Mouse (Mus musculus) heart, embryonic 16.5 days (tissue): ENCODE measurements around the gene Nek9. TPM values are rescaled to one million over a fixed set of nuclear protein-coding genes. Genes with fewer than 3 reads are reported as not detected.

Experiments
- ATAC-seq: fragments of 200-750 bp; cut with Nextera tagmentation; replicated peaks from 2 replicates; pipeline ENCODE4 v1.8.0; 2017; ENCODE audit warnings: moderate number of reproducible peaks; ENCODE audit not compliant: insufficient read depth, low FRiP score; ENCODE audit errors: extremely low read depth
- H3K27ac ChIP-seq: fragments of 300-500 bp; sonication (generic); 2 replicates; pipeline ENCODE4 v1.5.1; 2014; ENCODE audit warnings: mild to moderate bottlenecking, low read length, control low read depth, moderate library complexity
- H3K27me3 ChIP-seq: fragments of 300-500 bp; sonication (generic); 2 replicates; pipeline ENCODE4 v1.6.1; 2014; ENCODE audit warnings: low read length, mixed read lengths; ENCODE audit not compliant: control insufficient read depth, insufficient read depth
- H3K36me3 ChIP-seq: fragments of 300-500 bp; sonication (generic); 2 replicates; pipeline ENCODE4 v1.6.1; 2014; ENCODE audit not compliant: control insufficient read depth, insufficient read depth
- H3K4me1 ChIP-seq: fragments of 300-500 bp; sonication (generic); 2 replicates; pipeline ENCODE4 v1.6.1; 2014; ENCODE audit warnings: low read length, mixed read lengths; ENCODE audit not compliant: control insufficient read depth, insufficient read depth
- H3K4me2 ChIP-seq: fragments of 300-500 bp; sonication (generic); 2 replicates; pipeline ENCODE4 v1.6.1; 2014; ENCODE audit warnings: low read depth, mild to moderate bottlenecking, control low read depth, low read length
- H3K4me3 ChIP-seq: fragments of 300-500 bp; sonication (generic); 2 replicates; pipeline ENCODE4 v1.5.1; 2014; ENCODE audit warnings: mild to moderate bottlenecking, control low read depth, low read length
- H3K9ac ChIP-seq: fragments of 300-500 bp; sonication (generic); 2 replicates; pipeline ENCODE4 v1.6.1; 2014; ENCODE audit warnings: low read length, control low read depth
- H3K9me3 ChIP-seq: fragments of 300-500 bp; sonication (generic); replicated peaks from 2 replicates; pipeline ENCODE4 v1.6.1; 2016; ENCODE audit warnings: low read length; ENCODE audit not compliant: control insufficient read depth
- WGBS: fragments of 180-500 bp; shearing (Covaris S2); extraction: QIAGEN DNeasy Blood & Tissue Kit; methylation state at CpG from one replicate; pipeline ENCODE4 v1.1.7; 2014; 5-methylcytosine and 5-hydroxymethylcytosine counted together
- polyA plus RNA-seq: library from polyadenylated mRNA; unstranded; fragments of >200 nt; fragmentation: Nextera tagmentation; extraction: Ambion mirVana; gene quantifications from 2 replicates; pipeline ENCODE4 v1.2.1, GENCODE M21; 2015

Nek9 gene
- polyA plus RNA-seq, 1 experiment from 2014 or later, result 19.0 TPM

DNA sequence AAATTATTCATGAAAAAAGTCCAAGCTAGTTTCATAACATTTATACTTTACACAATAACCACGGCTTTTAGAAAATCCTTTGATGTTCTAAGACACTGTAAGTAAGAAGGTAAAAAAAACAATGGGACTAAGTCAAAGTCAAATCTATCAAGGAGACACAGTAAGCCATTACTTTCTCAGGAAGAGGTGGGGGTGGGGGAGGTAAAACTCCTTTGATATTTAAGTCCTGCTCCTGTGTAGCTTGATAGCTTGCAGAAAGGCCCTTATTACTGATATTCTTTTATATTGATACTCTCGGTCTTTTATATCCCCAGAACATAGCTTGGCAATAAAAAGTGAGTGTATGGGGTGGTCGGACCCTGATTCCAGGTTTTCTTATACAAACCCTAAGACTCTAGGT, 69.3 kb downstream of the Nek9 start:
- Histone ChIP-seq H3K36me3 (peaks cover 7% of the 10 kb centered on the region), H3K4me2 (peak overlapping the region; percentile 77), H3K27ac (peak overlapping the region; percentile 68), H3K27me3 (no peaks in the 10 kb centered on the region), H3K9ac (peak overlapping the region; percentile 84), H3K4me1 (peaks cover 8% of the 10 kb centered on the region), H3K9me3 (peaks cover 3% of the 10 kb centered on the region), H3K4me3 (peak overlapping the region; percentile 79)
- whole genome bisulfite sequencing, result 54% methylated on average over 3 of the region's 3 CpGs
- no peak for ATAC-seq

DNA sequence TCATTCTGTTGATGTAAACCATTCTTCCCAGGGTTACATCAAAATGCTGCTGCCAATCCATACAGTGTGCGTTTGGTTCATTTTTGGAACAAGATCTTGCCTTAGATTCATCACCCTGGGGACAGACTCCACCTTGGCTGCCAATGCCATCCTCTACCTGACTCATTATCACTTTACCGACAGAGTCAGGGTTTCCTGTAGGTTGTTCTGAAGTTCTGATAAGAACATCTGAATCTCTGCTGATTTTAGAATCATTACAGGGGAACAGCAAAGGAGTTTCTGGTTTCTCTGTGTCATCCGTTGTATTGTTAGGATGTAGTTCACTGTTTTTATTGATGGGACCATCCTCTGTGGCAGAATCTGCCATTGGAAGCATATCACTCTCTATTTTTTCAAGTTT, 72.9 kb downstream of the Nek9 start:
- peaks cover 3% of the 10 kb centered on the region for H3K36me3 ChIP-seq
- ATAC-seq, result no peak
- H3K4me2 ChIP-seq, result no peak overlapping the region
- H3K27ac ChIP-seq, result no peak overlapping the region
- no peaks in the 10 kb centered on the region for H3K27me3 ChIP-seq
- 76% methylated on average over 3 of the region's 3 CpGs for WGBS
- H3K9me3 ChIP-seq, result no peaks in the 10 kb centered on the region
- no peak overlapping the region for H3K4me3 ChIP-seq
- no peak overlapping the region for H3K9ac ChIP-seq
- H3K4me1 ChIP-seq, result peaks cover 8% of the 10 kb centered on the region

DNA sequence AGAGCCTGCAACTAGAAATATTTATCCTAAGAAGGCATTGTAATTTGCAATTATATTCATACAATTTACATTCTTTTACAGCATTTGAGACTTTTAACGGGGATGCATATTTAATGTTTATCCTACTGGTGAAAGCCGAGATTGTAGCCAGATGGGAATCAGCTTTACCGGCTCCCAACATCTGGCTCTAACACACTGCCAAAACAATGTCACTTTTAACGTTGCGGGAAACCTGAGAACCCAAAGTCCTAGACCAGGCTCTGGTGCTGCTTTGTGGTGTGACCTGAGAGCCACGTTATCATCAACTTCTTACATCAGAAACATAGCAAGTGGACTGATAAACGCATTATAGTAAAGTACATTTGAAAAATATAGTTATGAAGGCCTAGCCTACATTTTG, 74.2 kb downstream of the Nek9 start:
- ATAC-seq, result no peak

DNA sequence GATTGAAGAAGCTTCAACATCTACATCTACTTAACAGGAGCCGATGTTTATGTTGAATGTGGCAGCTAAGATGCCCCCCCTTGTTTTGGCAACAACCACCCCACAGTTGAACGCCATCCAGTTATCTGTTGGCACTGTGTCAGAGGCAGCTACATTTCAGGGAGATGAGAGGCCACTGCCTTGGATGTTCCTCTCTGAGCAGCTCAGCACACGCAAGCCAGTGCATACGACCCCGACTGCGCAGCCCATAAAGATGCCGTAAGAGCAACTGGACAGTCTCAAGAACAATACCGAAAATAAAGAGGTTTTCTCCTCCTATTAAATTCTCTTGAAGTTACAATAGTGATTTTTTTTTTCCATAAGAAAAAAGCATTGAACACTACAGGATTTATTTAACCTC, 74.6 kb downstream of the Nek9 start:
- Histone ChIP-seq H3K9me3 (no peaks in the 10 kb centered on the region), H3K36me3 (peaks cover 3% of the 10 kb centered on the region), H3K27me3 (no peaks in the 10 kb centered on the region), H3K27ac (no peak overlapping the region), H3K4me1 (peaks cover 4% of the 10 kb centered on the region), H3K4me2 (no peak overlapping the region), H3K4me3 (no peak overlapping the region), H3K9ac (no peak overlapping the region)
- 57% methylated on average over 8 of the region's 8 CpGs for WGBS
- ATAC-seq, result no peak

More for the DNA sequence above, 74.2 kb downstream of the Nek9 start:
- Histone ChIP-seq H3K9me3 (no peaks in the 10 kb centered on the region), H3K4me1 (peaks cover 5% of the 10 kb centered on the region), H3K27ac (no peak overlapping the region), H3K4me2 (no peak overlapping the region), H3K36me3 (peaks cover 3% of the 10 kb centered on the region), H3K9ac (no peak overlapping the region), H3K27me3 (no peaks in the 10 kb centered on the region), H3K4me3 (no peak overlapping the region)
- WGBS, result 49% methylated on average over 7 of the region's 7 CpGs

DNA sequence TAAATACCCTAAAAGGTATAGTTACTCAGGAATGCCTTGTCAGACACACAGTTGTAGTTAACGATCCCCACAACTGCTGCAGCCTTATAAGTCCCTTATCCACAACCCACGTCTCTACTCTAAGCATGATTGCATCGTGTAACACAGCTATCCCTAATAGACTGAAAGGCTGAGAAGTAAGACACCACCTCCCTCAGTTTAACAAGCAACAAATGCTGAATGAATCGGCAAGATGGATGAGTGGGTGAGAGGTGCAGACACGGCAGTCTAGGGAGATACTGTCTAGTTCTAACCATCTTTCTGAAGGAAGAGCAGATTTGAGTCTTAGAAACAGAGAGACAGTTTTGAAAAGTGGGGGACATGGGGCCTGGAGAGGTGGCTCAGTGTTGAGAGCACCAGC, 76.0 kb downstream of the Nek9 start:
- Histone ChIP-seq H3K4me3 (no peak overlapping the region), H3K9ac (no peak overlapping the region), H3K4me2 (no peak overlapping the region), H3K36me3 (peaks cover 2% of the 10 kb centered on the region), H3K9me3 (no peaks in the 10 kb centered on the region), H3K27me3 (no peaks in the 10 kb centered on the region), H3K27ac (no peak overlapping the region), H3K4me1 (peaks cover 4% of the 10 kb centered on the region)
- ATAC-seq, result no peak
- WGBS, result 77% methylated on average over 5 of the region's 5 CpGs

DNA sequence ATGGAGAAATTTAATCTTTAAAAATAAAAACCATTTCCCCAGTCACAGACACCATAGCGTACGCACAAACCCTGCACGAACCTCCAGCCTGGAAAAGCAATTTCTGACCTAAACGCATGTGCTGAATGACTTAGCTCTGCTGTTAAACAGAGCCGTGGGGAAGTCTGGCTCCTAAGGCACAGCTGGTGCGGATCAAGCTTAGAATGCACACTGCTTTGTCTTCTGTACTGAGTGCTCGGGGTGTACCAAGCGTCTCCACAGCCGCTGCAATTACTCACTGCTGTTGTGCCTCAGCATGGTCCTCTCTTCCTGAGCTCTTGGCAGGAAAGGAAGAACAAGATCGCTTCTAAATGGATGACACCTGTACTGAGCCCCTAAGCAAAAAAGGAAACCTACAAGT, 76.7 kb downstream of the Nek9 start:
- peaks cover 4% of the 10 kb centered on the region for H3K4me1 ChIP-seq
- H3K27ac ChIP-seq, result no peak overlapping the region
- H3K4me2 ChIP-seq, result no peak overlapping the region
- H3K4me3 ChIP-seq, result no peak overlapping the region
- WGBS, result 66% methylated on average over 10 of the region's 10 CpGs
- H3K9me3 ChIP-seq, result no peaks in the 10 kb centered on the region
- H3K36me3 ChIP-seq, result no peaks in the 10 kb centered on the region; the same call in 1 of the 2 replicates
- no peak for ATAC-seq
- no peaks in the 10 kb centered on the region for H3K27me3 ChIP-seq
- H3K9ac ChIP-seq, result no peak overlapping the region

DNA sequence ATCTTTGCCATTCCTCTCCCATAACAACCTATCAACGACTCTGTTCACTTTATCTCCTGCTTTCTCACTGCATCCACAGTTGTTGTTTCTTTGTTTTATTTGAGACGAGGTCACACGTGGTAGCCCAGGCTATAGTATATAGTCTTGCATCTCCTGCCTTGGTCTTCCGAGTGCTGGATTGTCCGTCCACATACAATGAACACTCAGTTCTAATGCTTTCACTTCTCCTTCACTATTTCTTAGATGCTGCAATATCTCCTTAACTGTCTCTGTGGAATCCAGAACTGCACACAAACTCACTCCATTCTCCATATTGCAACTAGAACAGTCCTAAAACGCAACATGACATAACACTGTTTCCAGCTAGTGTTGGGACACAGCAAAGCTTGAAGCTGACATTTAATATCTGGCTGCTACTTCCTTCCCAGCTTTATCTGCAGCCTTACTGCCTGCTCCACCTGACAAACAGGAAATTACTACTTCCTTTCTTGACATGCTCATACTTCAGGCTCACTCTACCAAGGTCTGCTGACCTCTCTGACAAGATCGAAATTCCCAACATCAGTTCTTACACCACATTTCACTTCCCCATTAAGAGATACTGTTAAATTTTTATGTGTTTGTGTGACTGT, 82.0 kb downstream of the Nek9 start:
- ATAC-seq, result peak; percentile 65
- no peak overlapping the region for H3K9ac ChIP-seq
- H3K4me2 ChIP-seq, result no peak overlapping the region
- H3K27me3 ChIP-seq, result no peaks in the 10 kb centered on the region
- no peaks in the 10 kb centered on the region for H3K36me3 ChIP-seq
- H3K27ac ChIP-seq, result peak overlapping the region; percentile 77
- no peaks in the 10 kb centered on the region for H3K9me3 ChIP-seq
- peaks cover 3% of the 10 kb centered on the region for H3K4me1 ChIP-seq
- no peak overlapping the region for H3K4me3 ChIP-seq
- WGBS, result 47% methylated on average over 7 of the region's 7 CpGs

DNA sequence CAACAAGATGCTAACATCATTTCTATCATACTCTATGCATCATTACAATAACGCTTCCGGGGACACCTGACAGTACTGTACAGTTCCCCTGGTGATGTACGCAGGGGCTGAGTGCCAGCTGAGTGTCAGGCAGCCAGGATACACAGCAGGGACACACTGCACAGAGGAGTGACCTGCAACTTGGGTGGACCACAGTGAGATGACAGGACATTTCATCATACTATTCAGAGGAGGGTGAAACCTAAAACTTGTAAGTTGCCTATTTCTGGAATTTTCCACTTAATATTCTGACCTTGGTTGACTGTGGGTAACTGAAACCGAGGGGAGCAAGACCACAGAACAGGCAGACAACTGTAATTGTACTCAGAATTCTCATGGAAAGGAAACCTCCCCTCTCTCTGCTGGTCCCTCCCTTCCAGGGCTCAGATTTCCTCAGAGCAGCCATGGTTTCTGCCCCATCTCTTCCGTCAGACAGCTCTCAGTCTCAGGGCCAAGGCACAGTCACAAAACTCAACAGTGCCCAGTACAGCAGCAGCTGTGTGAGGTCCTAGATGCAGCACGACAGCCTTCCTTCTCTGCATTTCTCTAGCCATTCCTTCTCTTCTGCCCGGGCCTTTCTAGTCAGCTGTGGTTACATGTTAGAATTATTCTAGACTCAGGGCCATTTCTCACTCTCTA, 82.9 kb downstream of the Nek9 start:
- WGBS, result 49% methylated on average over 7 of the region's 7 CpGs
- ATAC-seq, result peak; percentile 37; the same call in 1 of the 2 replicates
- Histone ChIP-seq H3K36me3 (no peaks in the 10 kb centered on the region), H3K27ac (peak overlapping the region; percentile 77), H3K4me2 (no peak overlapping the region), H3K4me1 (peaks cover 3% of the 10 kb centered on the region), H3K9me3 (no peaks in the 10 kb centered on the region), H3K4me3 (no peak overlapping the region), H3K27me3 (no peaks in the 10 kb centered on the region), H3K9ac (no peak overlapping the region)

DNA sequence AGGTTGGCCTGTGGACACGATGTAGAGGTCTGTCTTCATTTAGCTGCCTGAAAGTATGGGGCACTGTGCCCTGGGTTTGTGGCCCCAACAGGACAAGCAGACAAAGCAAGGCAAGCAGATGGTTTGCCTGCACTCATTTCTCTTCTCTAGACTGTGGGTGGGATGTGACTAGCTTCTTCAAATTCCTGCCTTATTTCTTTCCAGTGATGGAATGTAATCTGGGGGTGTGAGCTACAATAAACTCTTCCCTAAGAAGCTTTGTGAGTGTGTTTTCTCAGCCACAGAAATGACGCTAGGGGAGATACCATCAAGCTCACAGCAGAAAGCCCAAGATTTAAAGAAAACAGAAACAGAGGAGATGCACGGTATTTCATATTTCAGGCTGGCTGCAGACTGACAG, 87.1 kb downstream of the Nek9 start:
- H3K4me3 ChIP-seq, result no peak overlapping the region
- H3K9me3 ChIP-seq, result peaks cover 4% of the 10 kb centered on the region; the same call in 1 of the 2 replicates
- H3K27ac ChIP-seq, result no peak overlapping the region
- no peak overlapping the region for H3K9ac ChIP-seq
- peaks cover 6% of the 10 kb centered on the region for H3K36me3 ChIP-seq
- 74% methylated on average over 3 of the region's 3 CpGs for WGBS
- H3K4me2 ChIP-seq, result no peak overlapping the region
- peaks cover under 1% of the 10 kb centered on the region for H3K4me1 ChIP-seq
- H3K27me3 ChIP-seq, result no peaks in the 10 kb centered on the region
- no peak for ATAC-seq
